Mouse (Mus musculus) hindbrain, embryonic 14.5 days (tissue): ENCODE data around the gene Krt12. TPM values are rescaled to one million over a fixed set of nuclear protein-coding genes. Genes with fewer than 3 reads are reported as not detected.

Experiments
- ATAC-seq: fragments of 200-750 bp; cut with Nextera tagmentation; 2 replicates; pipeline ENCODE4 v1.8.0; 2017; ENCODE audit warnings: moderate number of reproducible peaks, mild to moderate bottlenecking, moderate TSS enrichment, moderate library complexity; ENCODE audit not compliant: low FRiP score
- DNase-seq: peaks from one replicate; pipeline ENCODE4 v3.0.0-alpha.2; 2015; ENCODE audit warnings: low spot score
- H3K27ac ChIP-seq: fragments of 300-500 bp; sonication (generic); 2 replicates; pipeline ENCODE4 v1.5.1; 2014; ENCODE audit warnings: mild to moderate bottlenecking, moderate library complexity
- H3K27me3 ChIP-seq: fragments of 300-500 bp; sonication (generic); 2 replicates; pipeline ENCODE4 v1.6.1; 2014; ENCODE audit warnings: mild to moderate bottlenecking, low read length, mixed read lengths; ENCODE audit not compliant: control insufficient read depth, insufficient read depth
- H3K36me3 ChIP-seq: fragments of 300-500 bp; sonication (generic); replicated peaks from 2 replicates; pipeline ENCODE4 v1.6.1; 2014; ENCODE audit not compliant: control insufficient read depth, insufficient read depth
- H3K4me1 ChIP-seq: fragments of 300-500 bp; sonication (generic); replicated peaks from 2 replicates; pipeline ENCODE4 v1.6.1; 2014; ENCODE audit warnings: antibody characterized with exemption, low read length, mixed read lengths; ENCODE audit not compliant: control insufficient read depth, insufficient read depth
- H3K4me2 ChIP-seq: fragments of 300-500 bp; sonication (generic); replicated peaks from 2 replicates; pipeline ENCODE4 v1.6.1; 2014; ENCODE audit warnings: mild to moderate bottlenecking, moderate library complexity
- H3K4me3 ChIP-seq: fragments of 300-500 bp; sonication (generic); replicated peaks from 2 replicates; pipeline ENCODE4 v1.5.1; 2014; ENCODE audit warnings: mild to moderate bottlenecking, low read length
- H3K9ac ChIP-seq: fragments of 300-500 bp; sonication (generic); 2 replicates; pipeline ENCODE4 v1.6.1; 2014
- H3K9me3 ChIP-seq: fragments of 300-500 bp; sonication (generic); 2 replicates; pipeline ENCODE4 v1.6.1; 2016; ENCODE audit warnings: low read length; ENCODE audit not compliant: control insufficient read depth
- WGBS: fragments of 180-500 bp; shearing (Covaris S2); extraction: QIAGEN DNeasy Blood & Tissue Kit; methylation state at CpG from one replicate; pipeline ENCODE4 v1.1.7; 2014; 5-methylcytosine and 5-hydroxymethylcytosine counted together
- polyA plus RNA-seq: library from polyadenylated mRNA; unstranded; fragments of >200 nt; fragmentation: Nextera tagmentation; extraction: Ambion mirVana; gene quantifications from 2 replicates; pipeline ENCODE4 v1.2.1, GENCODE M21; 2014

The Krt12 gene
- polyA plus RNA-seq, 1 experiment from 2014 or later, result not detected

GRCm38 (mm10) chr11:99413247-99413646 is 8.8 kb downstream of the Krt12 start:
- DNase-seq, result peak; percentile 69
- H3K9me3 ChIP-seq, result no peaks in the 10 kb centered on the region
- H3K4me2 ChIP-seq, result no peak overlapping the region
- H3K4me1 ChIP-seq, result no peaks in the 10 kb centered on the region
- no peaks in the 10 kb centered on the region for H3K27me3 ChIP-seq
- H3K27ac ChIP-seq, result no peak overlapping the region
- no peaks in the 10 kb centered on the region for H3K36me3 ChIP-seq
- WGBS, result 23% methylated on average over 6 of the region's 6 CpGs
- ATAC-seq, result no peak
- no peak overlapping the region for H3K9ac ChIP-seq
- no peak overlapping the region for H3K4me3 ChIP-seq

- WGBS, result 74% methylated on average over 10 of the region's 10 CpGs
- H3K4me3 ChIP-seq, result no peak overlapping the region
- H3K27me3 ChIP-seq, result no peaks in the 10 kb centered on the region
- no peaks in the 10 kb centered on the region for H3K36me3 ChIP-seq
- no peak for ATAC-seq
- no peak overlapping the region for H3K4me2 ChIP-seq
- no peak for DNase-seq
- H3K9ac ChIP-seq, result no peak overlapping the region
- H3K9me3 ChIP-seq, result no peaks in the 10 kb centered on the region
- H3K4me1 ChIP-seq, result no peaks in the 10 kb centered on the region
- H3K27ac ChIP-seq, result no peak overlapping the region
Observed at GRCm38 (mm10) chr11:99406186-99406585, 15.9 kb downstream of the Krt12 start.

- no peak for ATAC-seq
- 90% methylated on average over 13 of the region's 13 CpGs for WGBS
- H3K4me2 ChIP-seq, result no peak overlapping the region
Observed at GRCm38 (mm10) chr11:99399956-99400549, 22.0 kb downstream of the Krt12 start.

GRCm38 (mm10) chr11:99398832-99399231 is 23.2 kb downstream of the Krt12 start:
- Histone ChIP-seq H3K9ac (no peak overlapping the region), H3K4me3 (no peak overlapping the region), H3K36me3 (no peaks in the 10 kb centered on the region), H3K27me3 (no peaks in the 10 kb centered on the region), H3K27ac (no peak overlapping the region), H3K4me2 (no peak overlapping the region), H3K9me3 (no peaks in the 10 kb centered on the region), H3K4me1 (no peaks in the 10 kb centered on the region)
- WGBS, result 70% methylated on average over 8 of the region's 8 CpGs
- no peak for DNase-seq
- ATAC-seq, result no peak

More at GRCm38 (mm10) chr11:99399956-99400549, 22.0 kb downstream of the Krt12 start:
- no peak overlapping the region for H3K9ac ChIP-seq
- H3K27ac ChIP-seq, result no peak overlapping the region
- no peaks in the 10 kb centered on the region for H3K4me1 ChIP-seq
- H3K27me3 ChIP-seq, result no peaks in the 10 kb centered on the region
- no peaks in the 10 kb centered on the region for H3K36me3 ChIP-seq
- DNase-seq, result no peak
- no peak overlapping the region for H3K4me3 ChIP-seq
- H3K9me3 ChIP-seq, result no peaks in the 10 kb centered on the region

GRCm38 (mm10) chr11:99398084-99398483 is 24.0 kb downstream of the Krt12 start:
- Histone ChIP-seq H3K36me3 (no peaks in the 10 kb centered on the region), H3K4me3 (no peak overlapping the region), H3K27ac (no peak overlapping the region), H3K9me3 (no peaks in the 10 kb centered on the region), H3K9ac (no peak overlapping the region), H3K27me3 (no peaks in the 10 kb centered on the region), H3K4me1 (no peaks in the 10 kb centered on the region), H3K4me2 (no peak overlapping the region)
- no peak for DNase-seq
- no peak for ATAC-seq
- WGBS, result 71% methylated on average over 3 of the region's 3 CpGs

GRCm38 (mm10) chr11:99396661-99397060 is 25.4 kb downstream of the Krt12 start:
- Histone ChIP-seq H3K4me3 (no peak overlapping the region), H3K4me2 (no peak overlapping the region), H3K36me3 (no peaks in the 10 kb centered on the region), H3K27ac (no peak overlapping the region), H3K9ac (no peak overlapping the region), H3K9me3 (no peaks in the 10 kb centered on the region), H3K27me3 (no peaks in the 10 kb centered on the region), H3K4me1 (no peaks in the 10 kb centered on the region)
- DNase-seq, result no peak
- 88% methylated on average over 2 of the region's 2 CpGs for WGBS
- ATAC-seq, result no peak

- H3K4me3 ChIP-seq, result no peak overlapping the region
- H3K4me2 ChIP-seq, result no peak overlapping the region
- DNase-seq (no peak), ATAC-seq (no peak)
- H3K27me3 ChIP-seq, result no peaks in the 10 kb centered on the region
- 57% methylated on average over 3 of the region's 3 CpGs for whole genome bisulfite sequencing
- no peak overlapping the region for H3K27ac ChIP-seq
- no peak overlapping the region for H3K9ac ChIP-seq
- no peaks in the 10 kb centered on the region for H3K9me3 ChIP-seq
- H3K4me1 ChIP-seq, result no peaks in the 10 kb centered on the region
- H3K36me3 ChIP-seq, result no peaks in the 10 kb centered on the region
Observed at GRCm38 (mm10) chr11:99396034-99396433, 26.0 kb downstream of the Krt12 start.

GRCm38 (mm10) chr11:99392492-99392891 is 29.6 kb downstream of the Krt12 start:
- Histone ChIP-seq H3K27me3 (no peaks in the 10 kb centered on the region), H3K36me3 (no peaks in the 10 kb centered on the region), H3K4me3 (no peak overlapping the region), H3K9me3 (no peaks in the 10 kb centered on the region), H3K9ac (no peak overlapping the region), H3K4me2 (no peak overlapping the region), H3K27ac (no peak overlapping the region), H3K4me1 (no peaks in the 10 kb centered on the region)
- ATAC-seq, result no peak
- DNase-seq, result no peak
- 91% methylated on average over 10 of the region's 10 CpGs for WGBS

- no peak overlapping the region for H3K27ac ChIP-seq
- no peaks in the 10 kb centered on the region for H3K27me3 ChIP-seq
- WGBS, result 85% methylated on average over 6 of the region's 6 CpGs
- DNase-seq (no peak), ATAC-seq (no peak)
- H3K4me2 ChIP-seq, result no peak overlapping the region
- no peak overlapping the region for H3K9ac ChIP-seq
- no peak overlapping the region for H3K4me3 ChIP-seq
- no peaks in the 10 kb centered on the region for H3K36me3 ChIP-seq
- H3K9me3 ChIP-seq, result no peaks in the 10 kb centered on the region
- H3K4me1 ChIP-seq, result peaks cover 8% of the 10 kb centered on the region
Observed at GRCm38 (mm10) chr11:99391375-99391774, 30.7 kb downstream of the Krt12 start.

GRCm38 (mm10) chr11:99390866-99391265 is 31.2 kb downstream of the Krt12 start:
- H3K4me2 ChIP-seq, result no peak overlapping the region
- H3K9ac ChIP-seq, result no peak overlapping the region
- 81% methylated on average over 7 of the region's 7 CpGs for WGBS
- no peak overlapping the region for H3K27ac ChIP-seq
- no peaks in the 10 kb centered on the region for H3K9me3 ChIP-seq
- ATAC-seq (no peak), DNase-seq (no peak)
- no peaks in the 10 kb centered on the region for H3K27me3 ChIP-seq
- no peaks in the 10 kb centered on the region for H3K36me3 ChIP-seq
- no peak overlapping the region for H3K4me3 ChIP-seq
- H3K4me1 ChIP-seq, result peaks cover 8% of the 10 kb centered on the region
